Mouse (Mus musculus) stomach, embryonic 14.5 days (tissue): ENCODE measurements around the gene Npm1. TPM values are rescaled to one million over a fixed set of nuclear protein-coding genes. Genes with fewer than 3 reads are reported as not detected.

Experiments used
- ATAC-seq: fragments of 200-750 bp; cut with Nextera tagmentation; 2 replicates; pipeline ENCODE4 v1.8.0; 2017; ENCODE audit warnings: low read depth, moderate TSS enrichment; ENCODE audit not compliant: insufficient number of reproducible peaks, insufficient read depth, low FRiP score
- H3K27ac ChIP-seq: fragments of 300-500 bp; sonication (generic); 2 replicates; pipeline ENCODE4 v1.5.1; 2014; ENCODE audit warnings: mild to moderate bottlenecking, low read length, moderate library complexity, mixed read lengths
- H3K27me3 ChIP-seq: fragments of 300-500 bp; sonication (generic); 2 replicates; pipeline ENCODE4 v1.6.1; 2014; ENCODE audit warnings: low read length, control low read depth, mixed read lengths; ENCODE audit not compliant: control insufficient read depth, insufficient read depth
- H3K36me3 ChIP-seq: fragments of 300-500 bp; sonication (generic); 2 replicates; pipeline ENCODE4 v1.6.1; 2014; ENCODE audit warnings: mild to moderate bottlenecking, control low read depth, low read length, moderate library complexity, mixed read lengths; ENCODE audit not compliant: control insufficient read depth, insufficient read depth
- H3K4me1 ChIP-seq: fragments of 300-500 bp; sonication (generic); 2 replicates; pipeline ENCODE4 v1.6.1; 2014; ENCODE audit warnings: low read length, control low read depth, mixed read lengths; ENCODE audit not compliant: control insufficient read depth, insufficient read depth
- H3K4me2 ChIP-seq: fragments of 300-500 bp; sonication (generic); replicated peaks from 2 replicates; pipeline ENCODE4 v1.6.1; 2014; ENCODE audit warnings: low read depth, low read length, control low read depth
- H3K4me3 ChIP-seq: fragments of 300-500 bp; sonication (generic); 2 replicates; pipeline ENCODE4 v1.5.1; 2014; ENCODE audit warnings: low read depth, low read length, control low read depth
- H3K9ac ChIP-seq: fragments of 300-500 bp; sonication (generic); replicated peaks from 2 replicates; pipeline ENCODE4 v1.6.1; 2014; ENCODE audit warnings: low read depth, mild to moderate bottlenecking, control low read depth, low read length, moderate library complexity, mixed read lengths
- H3K9me3 ChIP-seq: fragments of 300-500 bp; sonication (generic); 2 replicates; pipeline ENCODE4 v1.6.1; 2016; ENCODE audit warnings: low read depth, low read length, control low read depth; ENCODE audit not compliant: control insufficient read depth
- WGBS: fragments of 180-500 bp; shearing (Covaris S2); extraction: QIAGEN DNeasy Blood & Tissue Kit; methylation state at CpG from one replicate; pipeline ENCODE4 v1.1.7; 2014; 5-methylcytosine and 5-hydroxymethylcytosine counted together
- polyA plus RNA-seq: library from polyadenylated mRNA; unstranded; fragments of >200 nt; fragmentation: Nextera tagmentation; extraction: Ambion mirVana; gene quantifications from 2 replicates; pipeline ENCODE4 v1.2.1, GENCODE M21; 2014

Gene Npm1
- polyA plus RNA-seq, 1 experiment from 2014 or later = 1,101 TPM

GRCm38 (mm10) chr11:33170489-33170888 is 7.5 kb upstream of the Npm1 start:
- Histone ChIP-seq H3K27ac (no peak overlapping the region), H3K4me2 (no peak overlapping the region), H3K36me3 (no peaks in the 10 kb centered on the region), H3K27me3 (no peaks in the 10 kb centered on the region), H3K4me1 (no peaks in the 10 kb centered on the region), H3K9me3 (no peaks in the 10 kb centered on the region), H3K9ac (no peak overlapping the region), H3K4me3 (no peak overlapping the region)
- ATAC-seq = no peak
- WGBS = 19% methylated on average over 9 of the region's 9 CpGs

DNA sequence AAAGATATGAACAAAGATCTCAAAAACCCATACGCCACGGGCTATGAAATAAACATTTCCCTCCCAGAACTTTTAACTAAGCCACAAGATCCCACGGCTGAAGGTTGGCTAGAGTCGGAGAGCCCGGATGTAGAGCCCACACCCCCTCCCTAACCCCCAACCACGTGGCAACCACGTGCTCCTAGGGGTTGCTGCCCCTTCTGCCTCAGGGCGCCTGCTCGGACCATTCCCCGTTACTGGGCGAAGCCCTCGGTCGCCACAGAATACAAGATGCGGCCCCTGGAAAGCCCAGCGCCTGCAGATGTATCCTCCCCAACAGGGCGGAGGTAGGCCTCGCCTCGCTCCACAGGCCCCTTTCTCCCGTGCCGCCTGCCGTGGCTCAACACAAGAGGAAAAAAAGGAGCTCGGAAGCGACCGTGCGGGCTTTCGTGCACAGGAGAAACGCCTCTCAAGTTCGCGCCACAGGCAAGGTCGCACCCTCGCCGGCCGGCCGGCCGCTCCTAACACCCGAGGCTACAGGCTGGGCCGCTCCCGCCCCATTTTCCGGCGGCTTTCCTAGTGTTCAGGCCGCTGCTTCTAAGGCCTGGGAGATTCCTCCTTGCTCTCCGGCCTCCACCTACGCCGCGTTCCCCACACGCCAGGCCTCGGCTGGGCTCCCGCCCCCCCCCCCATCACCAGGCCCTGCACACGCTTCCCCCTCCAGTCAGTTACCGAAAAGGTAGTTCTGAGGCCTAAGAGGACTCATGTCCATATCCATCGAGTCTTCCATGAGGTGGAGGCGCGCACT is 602 bp downstream of the Npm1 start:
- WGBS = 3% methylated on average over 43 of the region's 53 CpGs
- H3K36me3 ChIP-seq = peaks cover 36% of the 10 kb centered on the region
- no peaks in the 10 kb centered on the region for H3K9me3 ChIP-seq
- peak overlapping the region; percentile 99 for H3K4me3 ChIP-seq
- peak overlapping the region; percentile 81 for H3K4me2 ChIP-seq
- H3K4me1 ChIP-seq = peaks cover 5% of the 10 kb centered on the region; the same call in 1 of the 2 replicates
- no peaks in the 10 kb centered on the region for H3K27me3 ChIP-seq
- peak overlapping the region; percentile 90 for H3K27ac ChIP-seq
- H3K9ac ChIP-seq = peak overlapping the region; percentile 95
- peak; percentile 29 for ATAC-seq

DNA sequence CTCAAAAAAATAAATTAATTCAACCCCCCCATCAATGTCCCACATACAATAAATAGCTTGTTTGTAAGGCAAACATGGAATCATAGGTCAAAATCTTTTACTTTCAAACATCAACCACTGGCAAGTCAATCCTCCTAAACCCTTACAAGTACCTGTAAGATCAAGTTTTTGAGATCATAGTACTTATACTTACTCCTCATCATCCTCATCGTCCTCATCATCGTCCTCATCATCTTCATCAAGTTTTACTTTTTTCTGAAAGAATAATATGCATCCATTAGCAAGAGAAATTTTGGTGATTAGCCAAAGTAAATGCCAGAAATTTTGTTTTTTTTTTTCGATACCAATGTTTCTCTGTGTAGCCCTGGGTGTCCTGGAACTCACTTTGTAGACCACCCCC is 3.3 kb downstream of the Npm1 start:
- H3K9ac ChIP-seq = no peak overlapping the region
- no peak overlapping the region for H3K4me2 ChIP-seq
- WGBS = 88% methylated on average over 3 of the region's 3 CpGs
- H3K9me3 ChIP-seq = no peaks in the 10 kb centered on the region
- no peak overlapping the region for H3K4me3 ChIP-seq
- ATAC-seq = no peak
- peaks cover 5% of the 10 kb centered on the region; the same call in 1 of the 2 replicates for H3K4me1 ChIP-seq
- H3K27me3 ChIP-seq = no peaks in the 10 kb centered on the region
- peaks cover 58% of the 10 kb centered on the region for H3K36me3 ChIP-seq
- no peak overlapping the region for H3K27ac ChIP-seq

DNA sequence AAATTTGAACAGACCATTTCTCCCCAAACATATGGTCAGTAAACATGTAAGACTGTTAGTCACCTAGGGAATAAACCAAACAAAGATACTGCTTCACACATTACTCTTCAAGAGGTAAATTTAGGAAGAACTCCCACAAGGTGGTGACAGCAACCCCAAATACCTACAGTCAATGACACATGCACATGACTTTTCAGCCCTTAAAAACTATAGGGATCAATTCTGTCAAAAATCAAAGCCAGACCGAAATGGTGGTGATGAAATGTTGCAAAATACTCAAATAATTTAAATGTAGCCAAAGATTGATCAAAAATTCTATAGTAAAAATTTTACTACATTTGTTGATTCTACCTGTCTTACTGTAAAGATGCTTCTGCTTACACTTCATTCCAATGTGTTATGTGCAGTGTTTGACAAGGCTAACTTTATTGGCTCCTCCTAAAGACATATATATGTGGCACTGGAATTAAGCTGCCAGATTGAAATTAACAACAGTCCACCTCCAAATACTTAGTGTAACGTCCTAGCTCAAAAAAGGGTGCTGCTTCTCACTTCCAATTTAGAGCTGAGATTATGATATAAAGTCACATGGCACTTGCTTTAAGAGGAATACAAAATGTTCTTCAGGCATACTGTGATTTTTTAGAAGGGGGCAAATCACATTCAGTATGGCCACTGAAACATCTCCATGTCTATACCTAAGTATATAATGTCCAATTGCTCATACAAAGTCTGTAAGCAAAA is 5.4 kb downstream of the Npm1 start:
- no peak overlapping the region for H3K4me2 ChIP-seq
- peaks cover 5% of the 10 kb centered on the region; the same call in 1 of the 2 replicates for H3K4me1 ChIP-seq
- no peak overlapping the region for H3K4me3 ChIP-seq
- no peak for ATAC-seq
- peaks cover 75% of the 10 kb centered on the region for H3K36me3 ChIP-seq
- H3K27me3 ChIP-seq = no peaks in the 10 kb centered on the region
- no peak overlapping the region for H3K27ac ChIP-seq
- 69% methylated on average over 2 of the region's 2 CpGs for WGBS
- H3K9ac ChIP-seq = no peak overlapping the region
- no peaks in the 10 kb centered on the region for H3K9me3 ChIP-seq

DNA sequence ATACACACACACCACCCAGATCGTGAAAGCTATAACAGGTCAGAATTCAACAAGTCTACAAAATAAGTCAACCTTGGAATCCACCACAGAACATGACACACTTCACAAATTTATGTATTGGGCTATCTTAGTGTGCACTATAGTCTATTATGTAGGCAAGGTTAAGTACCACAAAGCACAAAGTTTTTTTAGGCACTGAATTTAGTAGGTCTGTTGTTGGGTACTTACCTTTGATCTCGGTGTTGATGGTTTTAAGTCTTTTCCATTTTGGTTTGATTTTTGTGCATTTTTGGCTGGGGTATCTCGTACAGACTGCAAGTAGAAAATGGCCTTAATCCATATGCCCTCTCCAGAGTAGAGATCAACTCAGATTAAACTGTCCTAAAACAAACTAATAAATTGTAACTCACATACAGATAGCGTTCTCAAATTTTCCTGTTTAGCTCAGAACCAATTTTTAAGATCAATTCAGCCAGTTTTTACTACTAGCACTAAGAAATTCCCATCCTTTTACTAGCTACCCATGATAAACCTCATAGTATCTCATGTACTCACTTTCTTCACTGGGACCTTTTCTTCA is 6.5 kb downstream of the Npm1 start:
- 71% methylated on average over 4 of the region's 4 CpGs for WGBS
- Histone ChIP-seq H3K9ac (no peak overlapping the region), H3K36me3 (peaks cover 86% of the 10 kb centered on the region), H3K4me2 (no peak overlapping the region), H3K27me3 (no peaks in the 10 kb centered on the region), H3K4me1 (peaks cover 5% of the 10 kb centered on the region; the same call in 1 of the 2 replicates), H3K27ac (no peak overlapping the region), H3K9me3 (no peaks in the 10 kb centered on the region), H3K4me3 (no peak overlapping the region)
- ATAC-seq = no peak

DNA sequence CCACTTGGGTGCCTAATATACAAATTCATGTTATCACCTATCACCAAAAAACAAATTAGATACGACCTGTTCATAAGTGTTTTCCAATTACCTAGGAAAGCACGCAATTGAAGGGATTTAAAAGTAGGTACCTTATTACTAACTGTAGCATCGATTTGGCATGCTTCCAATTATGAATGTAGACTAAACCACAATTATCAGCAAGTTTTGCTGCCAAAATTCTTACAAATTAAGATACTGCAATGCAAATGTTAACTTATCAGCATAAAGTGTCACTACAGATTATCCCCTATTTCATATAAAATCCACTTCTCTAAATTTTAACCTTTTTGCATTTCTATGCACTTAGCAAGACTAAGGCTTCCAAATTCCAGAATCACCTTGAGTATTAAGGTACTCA is 8.5 kb downstream of the Npm1 start:
- no peak overlapping the region for H3K4me2 ChIP-seq
- no peak for ATAC-seq
- no peak overlapping the region for H3K27ac ChIP-seq
- H3K4me1 ChIP-seq = no peaks in the 10 kb centered on the region
- 86% methylated on average over 3 of the region's 3 CpGs for WGBS
- H3K27me3 ChIP-seq = no peaks in the 10 kb centered on the region
- no peak overlapping the region for H3K9ac ChIP-seq
- H3K9me3 ChIP-seq = no peaks in the 10 kb centered on the region
- peaks cover 88% of the 10 kb centered on the region for H3K36me3 ChIP-seq
- no peak overlapping the region for H3K4me3 ChIP-seq

GRCm38 (mm10) chr11:33152997-33153396 is 10.0 kb downstream of the Npm1 start:
- Histone ChIP-seq H3K36me3 (peaks cover 75% of the 10 kb centered on the region), H3K27ac (no peak overlapping the region), H3K9ac (no peak overlapping the region), H3K4me3 (no peak overlapping the region), H3K4me2 (no peak overlapping the region), H3K4me1 (no peaks in the 10 kb centered on the region), H3K27me3 (no peaks in the 10 kb centered on the region), H3K9me3 (no peaks in the 10 kb centered on the region)
- WGBS = 90% methylated on average over 1 of the region's 1 CpGs
- no peak for ATAC-seq

GRCm38 (mm10) chr11:33151780-33152145 is 11.2 kb downstream of the Npm1 start:
- H3K36me3 ChIP-seq = peaks cover 65% of the 10 kb centered on the region
- ATAC-seq = no peak
- H3K9me3 ChIP-seq = no peaks in the 10 kb centered on the region
- no peak overlapping the region for H3K4me3 ChIP-seq
- no peak overlapping the region for H3K27ac ChIP-seq
- H3K9ac ChIP-seq = no peak overlapping the region
- H3K27me3 ChIP-seq = no peaks in the 10 kb centered on the region
- peaks cover 4% of the 10 kb centered on the region; the same call in 1 of the 2 replicates for H3K4me1 ChIP-seq
- no peak overlapping the region for H3K4me2 ChIP-seq
- 83% methylated on average over 4 of the region's 4 CpGs for WGBS
